Comparison of ENCODE assay signal across 24 mouse cellular contexts in the genomic region with DNA sequence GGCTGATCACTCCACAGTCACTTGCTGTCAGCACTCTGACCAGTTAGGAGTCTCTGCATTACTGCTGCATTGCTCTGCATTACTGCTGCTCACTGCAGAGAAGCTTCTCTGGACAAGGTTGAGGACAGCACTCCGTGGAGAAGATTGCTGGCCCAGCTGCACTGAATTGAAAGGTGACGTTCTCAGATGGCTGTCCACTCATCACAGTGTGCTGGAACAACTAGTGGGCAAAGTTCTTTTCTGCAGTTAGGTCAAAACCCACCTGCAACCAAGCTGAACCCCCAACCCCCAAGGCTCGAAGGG.
DNase-seq lines count a peak whose midpoint lies in the region; ATAC-seq and TF ChIP-seq lines count a peak whose summit lies in the region.
"Had no signal": no experiment of that assay in that cellular context is flagged by ENCODE, and none has a peak within 500 bp of the region (broad histone marks: within the 10 kb centered on the region; RNA-seq: fewer than 3 reads in every experiment).

No protein-coding gene starts in this region.

- no peak for TF ChIP-seq CTCF in CH12.LX (conservative IDR thresholded peaks at IDR 0.05 in 1 of 2, IDR thresholded peaks at IDR 0.05 in 1 of 2; ENCODE audit: low read depth in 2 of 2, low read length in 2 of 2)
- no peak for TF ChIP-seq CTCF in bone marrow, adult 2 months (IDR thresholded peaks at IDR 0.05; ENCODE audit: control insufficient read depth, insufficient read depth, low read length)

- no peaks in the 10 kb centered on the region for H3K79me2 ChIP-seq in CH12.LX (replicated peaks; ENCODE audit: control insufficient read depth, extremely low read depth, insufficient read depth, poor library complexity, severe bottlenecking)

- in situ Hi-C loops in CH12.LX (cut with MboI; ENCODE audit: low pct_ligation_motif_present, low pct_unique_long_range_greater_than_20kb, low sequenced_read_pairs), result loop anchor here (5.0 to 25.0 kb wide), 2 partner anchors 152 to 342 kb away; a partner anchor contains a TSS

- no peak overlapping the region for H3K27ac ChIP-seq in midbrain, embryonic 11.5 days (ENCODE audit: low read depth, low read length)
- no peak overlapping the region for H3K27ac ChIP-seq in midbrain, embryonic 10.5 days (replicated peaks)
- no peak overlapping the region for H3K27ac ChIP-seq in neural tube, embryonic 13.5 days (replicated peaks)
- H3K27ac ChIP-seq in CH12.LX (ENCODE audit: insufficient read depth, low read depth), result peak overlapping the region; percentile 99
- peak overlapping the region; percentile 3 for H3K27ac ChIP-seq in bone marrow, adult 2 months (ENCODE audit: control insufficient read depth, insufficient read depth, low read depth, low read length, poor library complexity)
- H3K27ac ChIP-seq: embryonic facial prominence, embryonic 13.5 days; embryonic facial prominence, embryonic 15.5 days; forebrain, embryonic 10.5 days; forebrain, embryonic 12.5 days had no signal

- no peak for TF ChIP-seq EP300 in CH12.LX (IDR thresholded peaks at IDR 0.05; ENCODE audit: low read length)

- no peaks in the 10 kb centered on the region for H3K9me3 ChIP-seq in midbrain, embryonic 11.5 days (ENCODE audit: control insufficient read depth, low read length)
- no peaks in the 10 kb centered on the region for H3K9me3 ChIP-seq in midbrain, embryonic 10.5 days (replicated peaks)
- H3K9me3 ChIP-seq in neural tube, embryonic 13.5 days, result no peaks in the 10 kb centered on the region
- H3K9me3 ChIP-seq in CH12.LX (replicated peaks; ENCODE audit: low read length), result peaks cover 4% of the 10 kb centered on the region
- H3K9me3 ChIP-seq: embryonic facial prominence, embryonic 13.5 days; embryonic facial prominence, embryonic 15.5 days; forebrain, embryonic 10.5 days; forebrain, embryonic 12.5 days; G1E had no signal

- no peak overlapping the region for H3K4me2 ChIP-seq in midbrain, embryonic 11.5 days
- H3K4me2 ChIP-seq in neural tube, embryonic 13.5 days, result no peak overlapping the region
- H3K4me2 ChIP-seq in CH12.LX (ENCODE audit: insufficient read depth, low read depth, poor library complexity, severe bottlenecking), result peak overlapping the region; percentile 33
- H3K4me2 ChIP-seq: embryonic facial prominence, embryonic 13.5 days; embryonic facial prominence, embryonic 15.5 days; forebrain, embryonic 12.5 days had no signal

- no peak overlapping the region for H3K9ac ChIP-seq in midbrain, embryonic 11.5 days (ENCODE audit: low read length)
- H3K9ac ChIP-seq in neural tube, embryonic 13.5 days, result 0 out of 2 replicates have a peak overlapping the region, but pooled peaks have one; percentile 17
- H3K9ac ChIP-seq in CH12.LX (ENCODE audit: insufficient read depth, low read depth), result peak overlapping the region; percentile 32; the same call in 1 of the 2 replicates
- H3K9ac ChIP-seq: embryonic facial prominence, embryonic 13.5 days; embryonic facial prominence, embryonic 15.5 days; forebrain, embryonic 12.5 days had no signal

- dilution Hi-C loops in CH12.LX (cut with MboI; ENCODE audit: extremely low pct_ligation_motif_present, extremely low pct_unique_long_range_greater_than_20kb, low sequenced_read_pairs), result no loop called here

- WGBS in midbrain, embryonic 11.5 days, result 80% methylated on average over 3 of the region's 3 CpGs
- WGBS in midbrain, embryonic 10.5 days, result 82% methylated on average over 3 of the region's 3 CpGs
- 84% methylated on average over 3 of the region's 3 CpGs for WGBS in neural tube, embryonic 13.5 days
- WGBS in bone marrow, adult 2 months, result 69% methylated on average over 3 of the region's 3 CpGs

- H3K27me3 ChIP-seq in midbrain, embryonic 11.5 days (ENCODE audit: control insufficient read depth, insufficient read depth, low read length), result no peaks in the 10 kb centered on the region
- no peaks in the 10 kb centered on the region for H3K27me3 ChIP-seq in midbrain, embryonic 10.5 days (ENCODE audit: low read depth, poor library complexity, severe bottlenecking)
- H3K27me3 ChIP-seq in neural tube, embryonic 13.5 days, result no peaks in the 10 kb centered on the region
- no peaks in the 10 kb centered on the region for H3K27me3 ChIP-seq in CH12.LX (replicated peaks)
- H3K27me3 ChIP-seq: embryonic facial prominence, embryonic 13.5 days; embryonic facial prominence, embryonic 15.5 days; forebrain, embryonic 12.5 days had no signal

- no peak for ATAC-seq in midbrain, embryonic 11.5 days (ENCODE audit: low FRiP score)
- no peak for ATAC-seq in neural tube, embryonic 13.5 days (ENCODE audit: low read depth)
- ATAC-seq: forebrain, embryonic 14.5 days; forebrain, embryonic 16.5 days had no signal

- no peak for TF ChIP-seq POLR2A in CH12.LX (IDR thresholded peaks at IDR 0.05; ENCODE audit: low read depth, low read length)
- no peak for TF ChIP-seq POLR2A in bone marrow, adult 2 months (IDR thresholded peaks at IDR 0.05; ENCODE audit: borderline replicate concordance, control insufficient read depth, low read depth, low read length)

- peak; percentile 62 for DNase-seq in midbrain, embryonic 11.5 days (ENCODE audit: low spot score, missing footprints)
- DNase-seq in midbrain, embryonic 10.5 days (ENCODE audit: low spot score), result no peak
- no peak for DNase-seq in neural tube, embryonic 10.5 days (ENCODE audit: extremely low spot score, low spot score)
- DNase-seq in CH12.LX (ENCODE audit: extremely low read depth), result no peak
- no peak for DNase-seq in cerebellum, postnatal 10 days
- DNase-seq: adrenal gland, adult 2 months; adrenal gland, postnatal 10 days; adrenal gland, postnatal 25 days; cerebellum, adult 11-12 months; cerebellum, adult 2 months; cerebellum, adult 9-10 months; cerebellum, postnatal 14 days; cerebellum, postnatal 36 days; embryo, embryonic 11 days had no signal

- H3K4me1 ChIP-seq in midbrain, embryonic 11.5 days (ENCODE audit: control insufficient read depth, insufficient read depth, low read length), result no peaks in the 10 kb centered on the region; the same call in 1 of the 2 replicates
- peaks cover 15% of the 10 kb centered on the region for H3K4me1 ChIP-seq in midbrain, embryonic 10.5 days
- 0 out of 2 replicates have a peak, but pooled peaks cover 12% of the 10 kb centered on the region for H3K4me1 ChIP-seq in neural tube, embryonic 13.5 days (replicated peaks)
- H3K4me1 ChIP-seq in CH12.LX (ENCODE audit: control insufficient read depth in 1 of 2, insufficient read depth in 2 of 2), result peaks cover 58 to 89% of the 10 kb centered on the region in 2 experiments
- H3K4me1 ChIP-seq in bone marrow, adult 2 months (ENCODE audit: control insufficient read depth, insufficient read depth, low read length), result no peaks in the 10 kb centered on the region; the same call in none of the 2 replicates

- H3K4me3 ChIP-seq in midbrain, embryonic 11.5 days (ENCODE audit: low read depth, low read length), result no peak overlapping the region
- H3K4me3 ChIP-seq in midbrain, embryonic 10.5 days, result no peak overlapping the region
- H3K4me3 ChIP-seq in neural tube, embryonic 13.5 days, result no peak overlapping the region
- H3K4me3 ChIP-seq in CH12.LX (replicated peaks in 1 of 3; ENCODE audit: low read depth in 2 of 3, low read length in 2 of 3, poor library complexity in 1 of 3), result peak overlapping the region in 2 of 3 experiments; percentile 2 to 6
- no peak overlapping the region for H3K4me3 ChIP-seq in bone marrow, adult 2 months (replicated peaks; ENCODE audit: control insufficient read depth, low read depth, low read length)
- H3K4me3 ChIP-seq: embryonic facial prominence, embryonic 13.5 days; embryonic facial prominence, embryonic 15.5 days; erythroblast, embryonic 14.5 days; forebrain, embryonic 10.5 days; forebrain, embryonic 12.5 days had no signal

- no peak; the same call in 1 of the 2 replicates for TF ChIP-seq RAD21 in CH12.LX (IDR thresholded peaks at IDR 0.05; ENCODE audit: low read depth, low read length)

- no peaks in the 10 kb centered on the region for H3K36me3 ChIP-seq in midbrain, embryonic 11.5 days (ENCODE audit: control insufficient read depth, insufficient read depth, low read length)
- H3K36me3 ChIP-seq in midbrain, embryonic 10.5 days, result peaks cover 19% of the 10 kb centered on the region
- peaks cover 7% of the 10 kb centered on the region for H3K36me3 ChIP-seq in neural tube, embryonic 13.5 days
- peaks cover 25 to 46% of the 10 kb centered on the region in 2 experiments for H3K36me3 ChIP-seq in CH12.LX (replicated peaks in 1 of 2; ENCODE audit: control insufficient read depth in 1 of 2, insufficient read depth in 1 of 2, low read length in 1 of 2)

TF ChIP-seq in CH12.LX, 34 proteins besides CTCF, POLR2A, EP300 and RAD21:
- TF ChIP-seq SMC3 (IDR thresholded peaks at IDR 0.05; ENCODE audit: low read depth, low read length) (peak; percentile 7; the same call in 1 of the 2 replicates), CHD1 (IDR thresholded peaks at IDR 0.05; ENCODE audit: low read depth, low read length) (peak; percentile 59; the same call in 1 of the 2 replicates), ZC3H11A (IDR thresholded peaks at IDR 0.05; ENCODE audit: low read depth, low read length) (no peak)

Comparison
In these comparisons a context has a peak if more than half of its experiments do, and no peak if none do; other contexts are left out.
1. H3K27ac ChIP-seq: peak in CH12.LX (single experiment) and bone marrow, adult 2 months (single experiment); none in midbrain, embryonic 11.5 days (single experiment), midbrain, embryonic 10.5 days (single experiment) and neural tube, embryonic 13.5 days (single experiment).
2. H3K4me3 ChIP-seq: peak in CH12.LX (2 of 3); none in midbrain, embryonic 11.5 days (single experiment), midbrain, embryonic 10.5 days (single experiment), neural tube, embryonic 13.5 days (single experiment) and bone marrow, adult 2 months (single experiment).